Mouse (Mus musculus): ENCODE measurements around the gene Gm44973.

DNA sequence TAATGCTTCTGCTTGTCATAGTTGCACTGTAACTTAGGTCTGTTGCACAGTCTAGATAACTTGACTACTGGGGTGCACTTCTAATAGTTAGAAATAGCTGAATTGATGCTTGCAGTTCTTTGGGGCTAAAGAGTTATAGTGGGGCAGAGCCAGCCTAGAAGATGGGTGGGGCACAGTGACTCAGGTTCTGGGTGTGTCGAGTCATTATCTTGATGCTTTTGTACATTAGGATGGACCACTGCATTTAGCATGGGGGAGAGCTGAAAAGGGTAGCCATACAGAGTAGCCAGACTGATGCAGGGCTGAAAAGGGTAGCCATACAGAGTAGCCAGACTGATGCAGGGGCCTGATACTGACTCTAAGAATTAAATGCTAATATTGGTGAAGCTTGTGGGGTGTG lies 58.3 kb downstream of the Gm44973 start:
- TF ChIP-seq CTCF (IDR thresholded peaks at IDR 0.05; ENCODE audit: extremely low read depth, insufficient read depth, insufficient read length, insufficient replicate concordance) = no peak
- no peak for TF ChIP-seq POLR2A (IDR thresholded peaks at IDR 0.05; ENCODE audit: low read depth, low read length)

All from spleen, adult 2 months (tissue).